Mouse (Mus musculus) forelimb bud, embryonic 11.5 days (tissue): ENCODE measurements around the gene H2-Q10.
A peak's percentile ranks its signal among the peaks of the same experiment; 100 is the strongest.
"Not testable (repeated sequence)": the region's sequence is repeated elsewhere in the genome, so short reads cannot be mapped to it uniquely, and the experiment has no call there.

ENCODE experiments used
- DNase-seq: peaks from one replicate; pipeline ENCODE4 v3.0.0-alpha.2; 2012; ENCODE audit warnings: low read depth, low spot score

Gene H2-Q10

DNA sequence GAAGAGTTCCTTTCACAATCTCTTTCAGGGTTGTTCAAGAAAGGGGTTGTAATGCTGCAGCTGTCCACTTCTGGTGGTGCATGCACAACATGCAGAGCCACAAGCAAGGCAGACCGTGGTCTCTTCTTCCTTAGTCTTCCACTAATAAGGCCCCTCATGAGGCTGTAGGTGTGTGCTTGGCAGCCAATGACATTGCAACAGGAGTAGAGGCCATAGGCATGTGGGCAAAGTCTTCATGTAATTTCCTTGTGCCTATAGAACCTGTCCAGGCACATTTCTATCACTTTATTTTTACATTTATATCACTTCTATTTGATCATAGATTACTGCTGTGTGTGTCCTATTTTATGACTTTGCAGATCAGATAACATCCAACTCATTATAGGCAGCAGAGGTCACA is 11.6 kb upstream of the H2-Q10 start:
- DNase-seq = not testable (repeated sequence)

DNA sequence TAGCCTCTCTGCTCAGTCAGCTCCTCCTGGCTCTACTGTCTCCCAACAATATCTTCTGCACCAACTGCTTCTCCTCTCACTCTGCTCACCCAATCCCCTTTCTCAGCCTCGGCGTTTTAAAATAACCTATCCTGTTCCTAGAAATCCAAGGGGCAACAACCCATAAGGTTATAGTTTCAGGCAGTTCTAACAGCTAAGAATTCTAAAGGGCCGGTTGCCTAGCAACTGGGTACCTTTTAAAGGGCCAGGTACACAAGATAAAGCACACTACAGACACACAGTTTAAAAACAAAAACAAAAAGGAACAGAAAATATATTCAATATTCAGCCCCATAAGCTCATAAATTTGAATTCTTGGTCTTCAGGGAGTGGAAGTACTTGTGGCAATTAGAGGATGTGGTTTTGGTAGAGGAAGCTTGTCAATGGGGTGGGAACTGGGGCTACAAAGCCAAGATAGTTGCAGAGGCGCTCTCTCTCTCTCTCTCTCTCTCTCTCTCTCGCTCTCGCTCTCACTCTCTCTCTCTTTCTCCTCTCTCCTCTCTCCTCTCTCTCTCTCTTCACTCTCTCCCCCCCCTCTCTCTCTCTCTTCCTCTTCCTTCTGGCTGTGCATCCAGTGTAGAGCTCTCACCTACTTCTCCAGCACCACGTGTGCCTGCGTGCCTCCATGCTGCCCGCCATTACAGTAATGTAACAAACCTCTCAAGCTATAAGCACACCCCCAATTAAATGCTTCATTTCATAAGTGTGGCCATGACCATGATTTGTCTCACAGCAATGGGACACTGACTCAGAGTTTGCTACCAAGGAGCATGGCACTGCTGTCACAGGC is 9.2 kb upstream of the H2-Q10 start:
- DNase-seq = not testable (repeated sequence)

DNA sequence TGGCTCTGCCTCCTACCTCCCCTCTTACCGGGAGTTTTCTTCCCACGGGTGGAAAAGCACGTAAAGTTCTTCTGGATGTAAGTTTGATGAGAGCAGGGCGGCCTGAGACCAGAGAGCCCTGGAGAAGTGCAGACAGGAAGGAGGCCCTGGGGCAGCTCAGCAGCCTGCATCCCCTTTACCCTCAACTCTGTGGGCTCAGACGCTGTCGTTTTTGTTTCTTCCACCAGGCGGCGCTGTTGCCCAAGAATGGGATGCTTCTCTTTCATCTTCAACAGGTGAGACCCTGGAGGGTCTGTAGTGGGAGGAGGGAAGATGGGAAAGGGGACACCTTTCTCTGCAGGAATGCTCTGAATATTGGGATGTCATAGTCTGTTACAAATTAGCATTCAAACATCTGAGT is 4.2 kb upstream of the H2-Q10 start:
- not testable (repeated sequence) for DNase-seq

DNA sequence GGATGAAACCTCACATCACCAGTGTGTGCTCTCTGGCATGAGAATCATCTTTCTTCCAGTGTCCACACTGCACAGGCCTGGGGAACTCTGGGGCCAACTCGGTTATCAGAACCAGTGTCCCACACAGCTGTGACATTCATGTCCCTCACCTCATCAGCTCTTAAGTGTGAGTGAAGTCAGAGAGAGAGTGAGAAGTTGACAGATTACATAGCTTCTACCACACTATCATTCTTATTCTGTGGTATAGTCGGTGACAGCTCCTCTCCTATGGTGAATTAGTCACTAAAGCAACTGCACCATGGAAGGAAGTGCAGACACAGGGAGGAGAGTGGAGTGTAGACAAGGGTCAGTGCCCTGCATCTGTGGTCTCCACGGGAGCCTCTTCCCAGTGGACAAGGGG is 953 bp upstream of the H2-Q10 start:
- not testable (repeated sequence) for DNase-seq

DNA sequence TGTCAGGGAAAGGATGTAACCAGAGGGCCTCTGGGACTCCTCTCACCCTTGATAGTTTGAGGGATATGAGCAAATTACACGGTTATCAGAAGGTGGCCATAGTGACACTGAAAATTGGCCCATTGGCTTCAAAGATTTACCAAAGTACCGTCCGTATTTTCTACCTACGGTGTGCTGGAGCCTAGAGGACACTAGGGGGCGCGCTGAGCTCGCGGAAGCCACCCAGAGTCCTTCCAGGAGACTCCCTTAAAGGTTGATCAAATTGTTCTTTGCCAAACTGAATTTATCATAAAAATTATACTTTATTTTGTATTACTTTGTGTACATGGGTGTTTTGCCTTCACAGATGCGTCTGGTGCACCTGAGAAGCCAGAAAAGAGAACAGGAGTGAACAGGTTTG is 14.2 kb downstream of the H2-Q10 start:
- peak; percentile 53 for DNase-seq

DNA sequence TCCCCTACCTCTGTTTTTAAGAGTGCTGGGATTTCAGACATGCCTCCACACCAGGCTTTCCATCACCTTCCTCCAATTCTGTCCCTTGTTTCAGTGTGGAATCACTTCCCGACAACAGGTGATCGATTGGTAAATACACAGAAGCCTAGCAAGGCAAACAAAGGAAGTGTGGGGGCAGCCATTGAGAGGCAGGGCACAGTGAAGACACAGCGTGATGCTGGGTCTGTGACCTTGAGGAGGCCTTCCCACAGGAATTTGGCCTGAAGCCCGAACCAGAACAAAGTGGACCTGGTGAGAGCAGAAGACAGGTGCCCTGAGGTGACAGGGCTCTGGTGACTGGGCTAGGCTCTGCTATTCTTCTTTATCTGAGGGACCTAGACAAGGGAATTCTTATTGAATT is 15.8 kb downstream of the H2-Q10 start:
- no peak for DNase-seq

DNA sequence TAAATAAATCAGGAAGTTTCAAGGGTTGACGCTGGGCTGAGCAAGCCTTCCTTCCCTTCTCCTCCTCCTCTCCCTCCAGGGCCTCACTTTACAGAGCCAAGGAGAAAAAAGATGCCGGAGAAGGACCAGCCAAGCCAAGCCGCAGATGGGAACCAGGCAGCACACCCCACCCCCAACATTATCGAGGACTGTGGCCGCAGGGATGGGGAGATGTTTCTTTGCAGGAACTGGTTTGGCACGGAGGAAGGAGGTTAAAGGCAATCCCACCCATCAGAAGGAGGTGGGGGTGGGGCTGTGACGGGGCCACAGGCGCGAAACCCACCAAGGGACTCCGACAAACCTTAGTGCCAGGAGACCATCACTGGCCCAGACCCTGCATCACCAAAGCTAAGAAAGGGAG is 16.8 kb downstream of the H2-Q10 start:
- no peak for DNase-seq

DNA sequence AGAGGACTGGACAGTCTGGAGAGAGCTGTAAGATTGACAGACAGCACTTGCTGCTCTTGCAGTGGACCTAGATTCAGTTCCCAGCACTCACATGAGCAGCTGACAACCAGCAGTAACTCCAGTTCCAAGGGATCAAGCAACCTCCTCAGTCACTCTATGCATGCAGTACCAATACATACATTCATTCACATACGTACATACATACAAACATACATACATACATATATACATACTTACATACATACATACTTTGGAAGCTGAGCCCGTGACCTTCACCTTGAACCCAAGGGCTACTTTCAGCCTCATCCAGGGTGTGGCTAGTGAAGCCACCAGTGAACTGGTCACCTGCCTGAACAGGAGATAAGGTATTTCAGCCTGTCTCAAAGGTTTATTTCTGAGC is 18.2 kb downstream of the H2-Q10 start:
- no peak for DNase-seq

DNA sequence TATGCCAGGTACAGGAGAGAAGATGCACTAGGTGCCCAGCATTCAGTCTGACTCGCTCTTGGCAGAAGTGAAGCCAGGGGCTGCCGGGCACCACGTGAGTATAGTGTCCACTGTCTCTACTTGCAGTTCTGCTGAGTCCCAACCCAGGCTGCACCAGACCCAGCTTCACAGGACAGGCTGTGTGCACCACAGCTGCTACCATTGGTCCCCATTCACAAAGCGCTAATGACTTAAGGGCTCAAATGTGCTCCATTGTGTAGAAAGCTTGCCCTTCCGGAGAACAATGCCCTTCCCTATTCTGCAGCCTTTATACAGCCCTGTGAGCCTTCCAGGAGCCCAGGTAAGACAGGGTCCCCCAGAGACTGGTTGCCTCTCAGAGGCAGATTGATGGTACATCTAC is 20.4 kb downstream of the H2-Q10 start:
- no peak for DNase-seq

DNA sequence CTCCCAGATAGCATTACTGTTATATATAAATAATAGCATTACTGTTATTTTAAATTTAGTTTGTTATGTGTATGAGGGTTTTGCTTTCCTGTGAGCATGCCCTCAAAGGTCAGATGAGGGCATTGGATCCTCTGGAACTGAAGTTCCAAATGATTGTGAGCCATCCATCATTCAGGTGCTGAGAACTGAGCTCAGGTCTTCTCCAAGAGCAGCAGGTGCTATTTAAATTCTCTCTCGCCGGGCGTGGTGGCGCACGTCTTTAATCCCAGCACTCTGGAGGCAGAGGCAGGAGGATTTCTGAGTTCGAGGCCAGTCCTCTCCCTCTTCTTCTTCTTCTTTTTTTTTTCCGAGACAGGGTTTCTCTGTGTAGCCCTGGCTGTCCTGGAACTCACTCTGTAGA is 27.2 kb downstream of the H2-Q10 start:
- DNase-seq = no peak

DNA sequence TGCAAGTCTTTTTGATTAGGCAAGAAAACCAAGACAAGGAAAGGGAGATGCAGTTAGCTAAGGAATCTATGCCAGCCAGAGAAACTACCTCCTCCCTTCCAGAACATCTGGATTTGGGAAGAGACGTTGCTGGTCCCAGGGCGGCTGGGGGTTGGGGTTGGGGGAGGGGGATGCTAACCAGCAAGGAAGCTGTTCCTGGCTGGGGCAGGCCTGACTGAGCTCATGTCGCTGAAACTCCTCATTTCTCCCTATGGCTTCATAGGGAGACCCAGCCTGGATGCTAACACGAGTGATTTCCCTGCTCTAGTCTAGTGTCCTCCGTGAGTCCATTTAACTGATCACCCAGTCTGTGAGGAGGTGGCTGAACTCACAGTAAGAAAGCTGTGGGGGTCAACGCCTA is 32.3 kb downstream of the H2-Q10 start:
- DNase-seq = peak; percentile 31

DNA sequence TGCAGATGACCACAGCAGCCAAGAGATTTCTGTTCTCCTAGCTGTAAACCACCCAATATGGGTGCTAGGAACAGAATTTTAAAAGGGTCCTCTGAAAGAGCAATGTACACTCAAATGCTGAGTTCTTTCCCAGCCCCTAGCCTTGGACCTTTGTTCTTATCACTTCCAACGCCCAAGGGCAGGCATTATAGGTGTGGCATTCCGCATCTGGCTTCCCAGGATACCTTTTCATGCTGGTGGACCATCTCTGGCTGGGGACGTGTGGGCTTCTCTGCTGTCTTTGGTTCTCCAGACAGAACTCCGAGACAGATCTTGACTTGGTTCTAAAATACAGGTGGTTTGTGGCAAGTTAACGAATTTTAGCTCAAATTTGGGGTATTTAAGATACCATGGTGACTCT is 32.9 kb downstream of the H2-Q10 start:
- no peak for DNase-seq

DNA sequence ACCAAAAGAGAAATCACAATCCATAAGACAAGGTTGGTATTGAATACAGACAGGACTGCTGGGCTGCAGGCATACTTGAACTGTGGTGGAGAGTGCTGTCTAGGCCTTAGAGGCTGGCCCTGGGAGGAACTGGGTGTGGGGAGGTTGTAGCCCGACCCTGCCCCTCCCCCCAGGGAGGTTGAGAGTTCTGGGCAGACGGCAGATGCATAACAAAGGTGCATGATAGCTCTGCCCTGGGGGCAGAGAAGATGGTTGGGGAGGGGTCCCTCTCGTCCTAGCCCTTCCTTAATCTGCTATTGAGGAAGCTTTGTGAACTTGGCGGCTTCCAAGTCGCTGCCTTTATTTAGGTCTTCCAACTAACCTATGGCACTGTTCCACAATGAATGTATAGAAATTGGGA is 34.0 kb downstream of the H2-Q10 start:
- no peak for DNase-seq

DNA sequence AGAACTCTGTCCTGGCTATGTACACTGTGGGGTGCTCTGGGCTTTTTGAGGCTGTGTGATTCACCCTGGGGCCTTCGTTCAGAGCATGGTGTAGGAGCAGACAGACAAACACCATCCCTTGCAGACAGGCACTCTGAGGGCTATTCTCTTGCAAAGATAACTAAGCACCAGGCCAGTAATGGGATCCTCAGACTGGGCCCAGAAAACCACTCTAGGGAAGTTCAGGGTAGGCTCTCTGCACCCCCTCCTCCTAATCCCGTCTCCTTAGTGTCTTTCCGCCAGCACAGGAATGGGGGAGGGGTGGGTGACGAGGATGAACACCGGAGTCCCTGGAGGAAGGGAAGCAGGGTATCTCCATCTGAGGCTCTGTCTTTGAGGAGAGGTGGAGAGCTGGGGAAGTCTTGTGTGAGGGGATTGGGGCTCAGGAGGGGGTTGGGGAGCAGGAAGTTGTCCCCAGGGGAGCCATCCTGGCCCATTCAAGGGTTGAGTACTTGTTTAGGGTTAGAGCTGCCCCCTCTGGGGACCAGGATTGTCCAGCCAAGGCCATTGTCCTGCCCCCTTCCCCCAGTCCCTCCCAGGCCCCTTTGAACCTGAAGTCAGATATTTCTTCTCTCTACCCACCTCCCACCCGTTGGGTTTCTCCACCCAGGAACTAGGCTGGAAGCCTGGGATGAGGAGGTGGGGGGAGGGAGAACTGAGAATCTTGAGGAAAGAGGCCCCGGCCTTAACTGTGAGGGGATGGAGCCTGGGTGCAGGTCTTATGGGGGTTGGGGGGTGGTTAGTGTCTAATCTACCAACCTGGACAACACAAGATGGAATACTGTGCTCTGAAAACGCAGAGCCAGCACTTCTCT is 35.0 kb downstream of the H2-Q10 start:
- no peak for DNase-seq

DNA sequence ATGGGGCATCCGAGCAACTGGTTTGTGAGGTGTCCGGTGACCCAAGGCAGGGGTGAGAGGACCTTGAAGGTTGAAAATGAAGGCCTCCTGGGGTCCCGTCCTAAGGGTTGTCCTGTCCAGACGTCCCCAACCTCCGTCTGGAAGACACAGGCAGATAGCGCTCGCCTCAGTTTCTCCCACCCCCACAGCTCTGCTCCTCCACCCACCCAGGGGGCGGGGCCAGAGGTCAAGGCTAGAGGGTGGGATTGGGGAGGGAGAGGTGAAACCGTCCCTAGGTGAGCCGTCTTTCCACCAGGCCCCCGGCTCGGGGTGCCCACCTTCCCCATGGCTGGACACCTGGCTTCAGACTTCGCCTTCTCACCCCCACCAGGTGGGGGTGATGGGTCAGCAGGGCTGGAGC is 35.9 kb downstream of the H2-Q10 start, which contains the start of gene Pou5f1:
TSS of gene Pou5f1 (plus strand) at position 243 of the 400 bp plus-strand sequence.
- DNase-seq = no peak

DNA sequence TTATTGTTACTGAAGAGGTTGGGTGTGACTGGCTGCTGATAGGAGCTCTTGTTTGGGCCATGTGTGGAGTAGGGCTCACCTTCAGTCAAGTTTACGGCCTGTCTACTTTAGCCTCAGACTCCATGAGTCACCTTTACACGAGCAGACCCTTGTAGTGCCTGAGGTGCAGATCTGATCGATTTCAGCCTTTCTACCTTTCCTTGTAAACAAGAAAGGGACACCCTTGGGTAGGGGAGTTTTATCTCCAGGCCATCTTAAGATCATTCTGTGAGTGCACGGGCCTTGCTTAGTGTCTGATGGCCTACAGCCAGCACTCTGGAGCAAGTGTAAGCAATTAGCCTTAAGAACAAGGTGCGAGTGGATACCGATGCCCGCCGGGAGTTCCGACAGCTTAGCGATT is 37.0 kb downstream of the H2-Q10 start:
- no peak for DNase-seq

DNA sequence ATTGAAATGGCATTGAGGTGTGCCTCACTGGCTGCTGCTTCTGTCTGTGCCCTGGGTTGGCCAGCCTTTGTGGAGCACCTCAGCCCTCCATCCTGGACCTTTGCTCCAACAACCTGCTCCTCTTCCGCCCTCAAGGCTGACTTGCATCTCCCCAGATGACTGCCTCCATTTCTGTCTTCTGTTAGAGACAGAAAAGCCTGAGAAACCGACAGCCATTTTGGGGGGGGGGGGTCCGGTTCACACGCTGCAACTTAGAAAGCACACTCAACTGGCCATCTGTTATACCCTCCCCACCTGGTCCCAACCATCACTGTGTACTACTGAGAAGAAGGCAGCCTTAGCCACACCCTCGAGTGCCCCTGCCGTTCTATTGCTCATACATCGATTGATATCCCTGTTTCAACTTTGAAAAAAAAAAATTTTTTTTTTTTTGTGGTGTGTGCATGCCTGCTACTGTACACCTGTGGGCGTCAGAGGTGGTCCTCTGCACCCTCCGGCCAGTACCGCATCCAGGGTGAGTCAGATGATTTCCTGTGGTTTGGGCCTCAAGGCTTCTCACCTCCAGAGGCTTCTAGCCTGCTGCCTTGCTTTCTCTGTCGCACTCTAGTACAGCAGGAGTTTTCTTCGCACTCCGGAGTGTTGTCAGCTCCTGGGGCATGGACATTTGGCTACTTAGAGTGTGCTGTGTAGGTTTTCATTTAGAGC is 37.8 kb downstream of the H2-Q10 start:
- DNase-seq = no peak

DNA sequence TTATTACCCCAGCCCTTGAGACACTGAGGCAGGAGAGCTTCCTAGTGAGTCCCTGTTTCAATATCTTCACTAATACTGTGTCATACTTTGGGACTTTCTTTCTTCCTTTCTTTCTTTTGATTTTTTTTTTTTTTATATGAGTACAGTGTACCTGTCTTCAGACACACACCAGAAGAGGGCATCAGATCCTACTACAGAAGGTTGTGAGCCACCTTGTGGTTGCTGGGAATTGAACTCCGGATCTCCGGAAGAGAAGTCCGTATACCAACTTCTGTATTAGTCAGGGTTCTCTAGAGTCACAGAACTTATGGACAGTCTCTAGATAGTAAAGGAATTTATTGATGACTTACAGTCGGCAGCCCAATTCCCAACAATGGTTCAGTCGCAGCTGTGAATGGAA is 38.4 kb downstream of the H2-Q10 start:
- not testable (repeated sequence) for DNase-seq

DNA sequence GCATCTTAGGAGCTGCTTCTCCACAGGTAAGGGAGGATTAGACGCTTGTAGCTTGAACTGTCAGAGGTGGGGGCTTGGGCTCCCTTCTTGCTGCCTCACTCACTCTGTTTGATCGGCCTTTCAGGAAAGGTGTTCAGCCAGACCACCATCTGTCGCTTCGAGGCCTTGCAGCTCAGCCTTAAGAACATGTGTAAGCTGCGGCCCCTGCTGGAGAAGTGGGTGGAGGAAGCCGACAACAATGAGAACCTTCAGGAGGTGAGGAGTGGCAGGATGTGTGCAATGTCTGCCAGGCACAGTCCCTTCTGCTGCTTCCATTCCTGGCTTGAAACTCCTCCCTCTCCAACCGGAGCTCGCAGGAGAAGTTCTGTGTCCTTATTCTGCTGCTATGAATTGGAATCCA is 39.4 kb downstream of the H2-Q10 start:
- peak; percentile 52 for DNase-seq

DNA sequence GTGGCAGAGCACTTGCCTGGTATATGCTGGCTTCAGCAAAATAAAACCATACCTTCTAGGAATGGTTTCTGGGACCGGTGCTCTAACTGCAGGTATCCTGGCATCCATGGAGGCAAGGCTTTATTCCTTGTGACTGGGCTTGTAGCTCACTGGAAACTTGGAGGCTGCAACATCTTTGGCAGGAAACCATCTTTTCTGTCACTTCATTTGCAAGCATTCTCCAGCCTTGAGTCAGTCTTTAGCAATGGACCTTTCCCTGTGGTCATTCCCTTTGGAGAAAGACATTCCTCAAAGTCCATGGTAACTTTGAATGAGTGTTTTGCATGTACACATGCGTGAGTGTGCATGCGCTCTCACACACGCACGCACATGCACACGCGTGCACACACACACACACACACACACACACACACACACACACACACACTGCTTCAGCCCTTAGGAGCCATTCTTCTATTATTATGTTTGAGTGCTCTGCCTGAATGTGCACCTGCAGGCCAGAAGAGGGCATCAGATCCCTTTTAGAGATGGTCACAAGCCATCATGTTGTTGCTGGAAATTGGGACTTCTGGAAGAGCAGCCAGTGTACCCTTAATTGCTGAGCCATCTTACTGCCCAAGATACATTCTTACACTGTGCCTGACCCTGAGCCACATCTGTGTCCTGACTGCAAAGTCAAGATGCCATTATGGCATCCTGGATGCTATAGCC is 43.2 kb downstream of the H2-Q10 start:
- DNase-seq = no peak

DNA sequence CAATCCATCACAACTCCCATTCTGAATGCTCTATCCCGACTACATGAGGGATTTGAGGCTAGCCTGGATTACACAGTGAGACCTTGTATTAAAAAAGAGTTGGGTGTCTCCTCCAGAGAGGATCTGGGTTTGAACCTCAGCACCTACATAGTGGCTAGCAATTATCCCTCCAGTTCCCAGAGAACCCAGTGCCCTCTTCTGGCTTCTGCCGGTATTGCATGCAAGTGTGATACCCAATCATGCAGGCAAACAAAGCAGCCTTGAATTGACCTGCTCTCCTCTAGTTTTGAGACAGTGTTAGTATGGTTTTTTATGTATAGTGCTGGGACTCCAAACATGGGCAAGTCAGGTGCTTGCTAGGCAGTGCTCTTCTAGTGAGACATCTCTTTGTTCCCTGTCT is 44.0 kb downstream of the H2-Q10 start:
- DNase-seq = peak; percentile 73

DNA sequence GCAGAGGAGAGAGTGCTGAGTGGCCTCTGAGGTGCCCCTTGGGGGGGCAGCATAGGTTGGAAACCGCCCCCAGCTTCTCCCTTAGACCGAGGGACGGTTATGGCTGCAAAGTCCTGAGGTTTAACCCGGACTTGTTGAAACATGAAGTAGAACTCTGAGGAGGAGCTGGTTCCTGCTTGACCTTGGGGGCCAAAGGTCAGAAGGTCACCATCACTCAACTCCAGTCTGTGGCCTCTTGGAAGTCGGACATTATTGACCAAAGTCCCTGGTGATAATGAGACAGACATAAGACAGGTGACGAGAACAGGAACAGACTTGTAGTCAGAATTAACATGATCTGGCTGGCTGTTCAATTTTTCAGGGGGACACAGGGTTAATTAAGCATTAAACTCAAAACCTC is 44.9 kb downstream of the H2-Q10 start:
- no peak for DNase-seq
